Mouse (Mus musculus): ENCODE measurements at regions not wholly inside any gene's neighbourhood (a gene's known extent, or its start where the extent isn't known, plus 50 kb on each side); places are given as distances from the start of the nearest gene placed in this dataset.
A peak's percentile ranks its signal among the peaks of the same experiment; 100 is the strongest.

DNA sequence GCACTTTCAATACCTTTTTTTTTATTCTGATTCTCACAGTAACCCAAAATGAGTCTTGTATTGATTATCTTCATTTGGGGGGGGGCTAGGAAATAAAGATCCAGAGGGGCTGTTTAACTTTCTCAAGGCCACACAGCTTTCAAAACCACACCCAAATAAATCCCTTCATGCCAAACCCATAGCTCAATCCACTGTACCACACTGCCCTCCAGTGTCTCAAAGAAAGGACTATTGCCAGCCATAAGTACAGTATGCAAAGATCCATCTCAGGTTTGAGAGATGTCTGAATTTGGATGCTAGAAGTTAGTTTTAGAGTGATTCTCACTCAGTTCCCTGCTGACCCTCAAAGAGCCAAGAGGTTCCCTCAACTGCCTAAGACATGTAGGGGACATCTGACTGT, 120.1 kb upstream of the Gm26657 start:
- no peak for DNase-seq (ENCODE audit: low spot score in 2 of 2)

DNA sequence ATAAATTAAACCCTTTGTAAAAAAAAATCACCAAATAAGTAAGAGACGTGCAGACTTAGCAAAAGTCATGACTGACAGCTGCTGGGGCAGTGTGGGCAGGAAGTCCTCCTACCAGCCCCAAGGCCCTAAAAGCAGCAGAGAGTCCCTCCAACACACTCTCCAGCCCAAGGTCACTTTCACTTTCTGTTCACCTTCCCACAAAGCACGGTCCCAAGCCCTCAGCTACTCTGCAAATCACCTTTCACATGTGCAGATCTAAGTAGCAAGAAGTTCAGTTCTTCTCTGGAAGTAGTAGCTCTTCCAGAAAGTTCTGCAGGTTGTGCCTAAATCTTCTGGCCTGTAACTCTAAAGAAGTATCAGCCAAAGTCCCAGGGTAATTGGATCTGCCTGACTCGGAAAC, 120.8 kb upstream of the Gm26657 start:
- no peak for DNase-seq (ENCODE audit: low spot score in 2 of 2)

DNA sequence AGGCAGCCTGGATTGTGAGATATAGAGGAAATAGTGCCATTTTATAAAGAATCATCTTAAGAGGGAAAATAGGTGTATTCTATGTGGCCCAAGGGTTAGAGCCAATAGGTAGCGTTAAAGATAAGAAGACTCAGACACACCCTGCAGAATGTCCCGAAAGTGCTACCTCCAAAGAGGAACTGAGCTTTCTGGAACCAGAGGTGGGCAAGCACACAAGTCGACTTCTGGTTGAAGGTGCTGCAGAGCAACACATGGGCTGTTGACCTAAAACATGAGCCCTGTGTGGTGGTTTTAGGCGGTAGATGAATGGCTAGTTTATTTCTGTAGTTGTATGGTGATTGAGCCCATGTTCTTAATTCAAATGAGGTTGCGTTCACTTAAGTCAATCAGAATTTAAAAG, 121.4 kb upstream of the Gm26657 start:
- no peak for DNase-seq (ENCODE audit: low spot score in 2 of 2)

DNA sequence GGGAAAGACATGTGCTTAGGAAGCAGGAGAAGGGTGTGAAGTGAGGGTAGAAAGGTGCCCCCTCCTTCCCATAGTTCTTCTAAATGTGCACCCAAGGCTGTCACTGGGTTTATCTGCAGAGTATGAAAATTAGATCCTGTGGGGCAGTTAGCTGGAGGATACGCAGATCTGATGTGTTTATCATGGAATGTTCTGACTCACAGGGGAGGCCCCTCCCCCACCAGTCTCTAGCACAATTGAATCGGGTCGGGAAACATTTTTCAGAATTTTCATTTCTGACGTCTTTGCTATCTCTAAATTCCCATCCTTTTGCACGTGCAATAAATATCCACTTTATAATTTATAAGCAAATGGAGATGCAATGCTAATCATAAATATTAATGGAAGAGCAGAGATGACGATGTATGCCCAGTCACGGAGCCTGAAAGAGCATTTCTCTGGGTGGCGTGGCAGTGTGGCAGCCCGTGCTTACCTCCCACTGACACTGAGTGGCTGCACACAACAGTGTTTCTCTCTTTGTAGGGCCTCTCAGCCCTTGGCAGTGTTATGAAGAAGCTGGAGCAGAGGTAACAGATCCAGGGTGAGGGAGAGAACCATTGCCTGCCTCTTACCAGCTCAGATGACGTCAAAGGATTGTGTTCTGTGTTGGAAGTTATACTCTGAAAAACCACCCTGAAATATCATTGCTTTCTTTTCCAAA, 122.1 kb upstream of the Gm26657 start:
- no peak for DNase-seq (ENCODE audit: low spot score in 2 of 2)

DNA sequence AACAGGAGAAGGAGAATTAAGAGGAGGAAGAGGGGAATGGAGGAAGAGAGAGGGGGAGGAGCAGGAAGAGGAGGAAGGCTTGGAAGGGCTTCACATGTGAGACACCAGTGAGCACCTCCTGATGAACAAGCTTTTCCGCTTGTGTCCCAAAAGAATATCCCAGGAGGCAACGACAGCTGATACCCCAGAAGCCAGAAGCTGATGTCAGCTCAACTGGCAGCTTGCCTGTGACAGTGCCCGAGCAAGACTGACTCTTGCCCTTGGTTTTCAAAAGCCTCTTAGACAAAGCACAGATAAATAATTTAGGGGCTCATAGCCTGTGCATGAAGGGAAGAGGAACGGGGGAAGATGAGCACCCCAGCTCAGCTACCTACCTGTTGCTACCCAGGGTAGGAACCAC, 127.5 kb upstream of the Gm26657 start:
- DNase-seq (ENCODE audit: low spot score in 2 of 2), result peak in 1 of 2 experiments; percentile 23

DNA sequence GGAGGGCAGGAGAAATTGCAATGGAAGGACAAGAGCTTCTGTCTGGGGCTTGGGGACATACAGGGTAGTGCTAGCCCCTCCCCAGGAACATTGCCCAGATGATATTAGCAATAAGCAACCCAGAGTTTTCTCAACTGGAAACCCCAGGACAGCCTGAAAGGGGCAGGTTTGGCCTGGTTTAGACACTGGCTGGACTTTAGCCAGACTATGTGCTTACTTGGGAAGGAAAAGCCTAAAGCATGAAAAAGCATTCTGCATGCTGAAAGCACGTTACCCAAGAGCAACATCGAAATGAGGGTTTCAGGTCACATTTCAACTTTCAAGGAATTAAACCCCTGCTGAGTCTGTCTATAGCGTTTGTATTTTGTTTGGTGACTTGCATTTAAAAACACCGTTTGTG, 128.1 kb upstream of the Gm26657 start:
- no peak for DNase-seq (ENCODE audit: low spot score in 2 of 2)

DNA sequence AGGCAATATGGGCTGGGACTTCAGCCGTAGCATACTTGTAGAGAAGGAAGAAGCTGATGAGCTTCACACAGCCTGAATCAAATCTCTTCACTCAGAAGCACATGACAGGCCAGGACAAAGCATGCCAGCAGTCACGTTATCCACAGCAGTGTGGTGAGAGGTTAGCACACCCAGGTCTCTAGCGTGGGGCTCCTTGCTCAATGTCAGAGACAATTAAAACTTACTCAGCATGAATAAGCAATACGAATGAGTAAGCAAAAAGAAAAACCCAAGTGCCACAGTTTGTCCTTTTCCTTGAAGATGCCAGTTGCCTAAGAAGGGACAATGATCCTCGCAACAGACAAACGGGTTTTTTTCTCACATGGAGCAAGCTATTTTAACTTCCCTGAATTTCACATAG, 129.6 kb upstream of the Gm26657 start:
- DNase-seq (ENCODE audit: low spot score in 2 of 2), result no peak

DNA sequence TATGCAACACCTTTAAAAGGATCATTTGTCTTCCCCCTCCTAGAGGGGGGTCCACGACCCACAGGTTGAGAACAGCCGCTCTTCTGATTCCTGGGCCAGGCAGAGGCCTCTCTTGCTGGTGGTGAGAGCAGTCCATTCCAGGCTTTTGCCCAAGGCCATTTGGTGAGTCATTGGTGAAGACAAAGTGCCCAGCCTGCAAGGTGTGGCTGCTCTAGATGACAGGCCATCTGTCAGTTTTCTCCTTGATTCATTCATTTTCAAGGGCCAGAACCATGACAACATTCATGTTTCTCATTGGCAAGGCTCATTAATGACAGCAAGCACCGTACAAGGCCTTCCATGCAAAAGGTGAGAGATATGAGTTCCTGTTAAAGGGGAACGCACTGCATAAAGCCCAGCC, 131.2 kb upstream of the Gm26657 start:
- peak in 1 of 2 experiments; percentile 28 for DNase-seq (ENCODE audit: low spot score in 2 of 2)

DNA sequence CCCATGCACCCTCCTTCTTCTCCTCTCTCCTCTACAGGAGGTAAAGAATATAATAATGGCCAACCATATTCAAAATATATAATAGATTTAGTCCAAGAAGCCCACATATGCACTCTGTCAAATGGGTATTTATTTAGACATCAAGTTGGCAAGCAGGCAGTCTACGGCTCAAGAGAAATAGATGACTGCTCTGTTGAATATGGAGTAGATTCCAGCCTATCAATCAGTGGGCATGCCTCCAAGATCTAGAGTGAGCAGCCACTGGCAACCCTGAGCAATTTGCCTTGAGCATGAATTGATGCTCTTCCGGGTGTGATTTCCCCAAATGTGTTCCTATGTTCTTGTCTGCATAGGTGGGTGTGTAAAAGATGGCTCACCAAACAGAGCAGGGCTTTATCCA, 141.5 kb upstream of the Gm26657 start:
- no peak for DNase-seq (ENCODE audit: low spot score in 2 of 2)

DNA sequence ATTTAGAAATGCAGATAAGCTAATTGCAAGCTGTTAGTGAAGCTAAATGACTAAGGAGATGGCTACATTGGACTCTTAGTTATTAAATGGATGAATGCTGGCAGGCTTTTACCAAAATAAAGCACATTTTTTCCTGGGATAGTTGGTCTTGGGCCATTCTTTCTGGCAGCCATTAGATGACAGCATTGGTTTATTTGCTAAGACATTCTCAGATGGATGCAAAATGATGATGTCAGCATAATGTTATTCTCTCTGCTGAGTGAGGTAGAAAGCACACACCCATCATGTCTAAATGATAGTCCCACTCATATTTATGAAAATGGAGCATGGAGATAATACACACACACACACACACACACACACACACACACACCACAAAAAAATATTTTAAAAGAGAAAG, 141.9 kb upstream of the Gm26657 start:
- DNase-seq (ENCODE audit: low spot score in 2 of 2), result no peak

DNA sequence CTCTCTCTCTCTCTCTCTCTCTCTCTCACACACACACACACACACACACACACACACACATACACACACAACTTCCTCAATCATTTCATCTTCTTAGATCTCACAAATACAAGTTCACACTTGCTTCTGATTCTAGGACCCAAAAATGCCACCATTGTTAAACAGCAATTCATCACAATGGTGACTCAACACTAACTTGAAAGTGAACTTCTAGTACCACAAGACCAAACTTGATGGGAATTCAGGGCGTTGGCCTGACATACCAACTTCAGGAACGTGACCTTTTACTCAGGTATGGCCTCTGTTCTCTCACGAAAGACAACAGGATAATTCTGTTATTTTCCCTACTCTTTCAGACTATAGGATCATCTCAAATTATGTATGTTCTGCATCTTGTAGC, 157.5 kb upstream of the Gm26657 start:
- no peak for DNase-seq (ENCODE audit: low spot score in 2 of 2)

DNA sequence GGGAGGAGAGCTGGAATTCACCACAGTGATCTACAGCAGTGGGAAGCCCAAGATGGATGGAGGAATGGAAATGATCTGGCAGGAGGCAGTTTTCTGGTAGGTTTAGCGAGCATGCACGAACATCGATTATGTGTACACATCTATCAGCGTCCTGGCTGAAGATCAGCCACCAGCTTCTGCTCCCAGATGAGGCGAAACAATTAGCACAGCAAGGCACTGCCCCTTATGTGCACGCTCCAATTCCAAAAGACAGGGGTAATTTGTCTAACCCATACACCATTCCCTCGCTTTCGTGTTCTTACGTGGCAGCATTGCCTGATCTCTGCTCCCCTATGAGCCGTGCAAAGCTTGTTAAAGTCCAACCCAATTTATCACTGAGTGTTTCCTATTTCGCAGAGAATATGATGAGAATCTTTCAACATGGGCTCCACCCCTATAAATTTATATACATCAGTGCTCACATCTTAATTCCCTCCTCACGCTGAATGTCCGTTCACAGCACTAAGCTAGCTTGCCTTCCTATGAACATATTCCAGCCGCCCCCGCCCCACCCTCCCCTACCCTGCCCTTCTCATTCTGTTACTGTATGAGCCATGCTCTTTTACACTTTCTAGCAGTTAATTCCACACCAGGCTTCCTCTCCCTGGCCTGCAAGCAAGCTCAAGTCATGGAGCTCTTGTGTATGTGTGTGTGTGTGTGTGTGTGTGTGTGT, 162.9 kb upstream of the Gm26657 start:
- DNase-seq (ENCODE audit: low spot score in 2 of 2), result no peak

DNA sequence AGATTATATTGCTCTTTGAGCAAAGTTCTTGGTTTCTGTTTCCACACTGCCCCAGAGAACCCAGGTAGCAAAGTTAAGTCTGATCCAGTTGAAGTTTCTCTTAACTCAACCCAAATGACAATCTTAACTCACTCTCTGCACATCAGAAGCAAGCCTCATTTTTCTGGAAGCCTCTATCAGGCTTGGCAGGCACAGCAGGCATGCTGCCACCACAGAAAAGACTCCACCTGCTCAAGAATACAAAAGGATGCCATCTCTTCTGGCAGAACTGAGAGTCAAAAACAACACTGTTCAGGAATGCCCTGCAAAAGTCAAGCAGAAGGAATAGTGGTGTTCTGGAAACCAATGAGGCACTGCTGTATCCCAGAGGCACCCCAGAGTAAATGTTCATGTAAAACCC, 187.7 kb upstream of the Gm26657 start:
- DNase-seq (ENCODE audit: low spot score in 2 of 2), result no peak

DNA sequence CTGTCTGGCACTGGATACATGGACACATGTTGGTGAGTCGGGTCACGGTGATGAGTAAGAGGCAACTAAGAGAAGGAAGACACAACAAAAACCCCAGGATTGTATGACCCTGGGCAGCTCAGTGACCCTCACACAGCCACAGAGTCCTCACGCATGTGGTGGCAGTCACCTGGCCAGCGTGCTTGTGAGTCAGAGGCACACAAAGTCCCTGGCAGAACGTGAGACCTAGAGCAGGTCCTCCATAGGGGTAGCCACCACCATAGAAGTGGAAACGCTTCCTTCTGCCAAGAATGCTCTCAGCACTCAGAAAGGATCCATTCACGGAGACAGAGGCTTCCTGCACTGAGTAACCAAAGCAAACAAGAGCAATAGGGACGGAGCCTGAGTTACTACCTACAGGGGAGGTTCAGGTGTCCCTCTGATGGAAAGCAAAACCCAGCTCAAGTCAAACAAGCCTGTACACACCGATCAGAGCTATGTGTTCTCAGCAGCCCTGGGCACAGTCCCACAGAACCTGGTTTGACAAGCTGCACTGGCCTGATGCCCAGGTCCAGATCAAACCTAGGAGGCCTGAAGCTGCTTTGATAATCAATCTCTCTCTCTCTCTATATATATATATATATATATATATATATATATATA, 206.4 kb upstream of the Gm26657 start:
- peak; percentile 47 to 53 for DNase-seq (ENCODE audit: low spot score in 2 of 2)

DNA sequence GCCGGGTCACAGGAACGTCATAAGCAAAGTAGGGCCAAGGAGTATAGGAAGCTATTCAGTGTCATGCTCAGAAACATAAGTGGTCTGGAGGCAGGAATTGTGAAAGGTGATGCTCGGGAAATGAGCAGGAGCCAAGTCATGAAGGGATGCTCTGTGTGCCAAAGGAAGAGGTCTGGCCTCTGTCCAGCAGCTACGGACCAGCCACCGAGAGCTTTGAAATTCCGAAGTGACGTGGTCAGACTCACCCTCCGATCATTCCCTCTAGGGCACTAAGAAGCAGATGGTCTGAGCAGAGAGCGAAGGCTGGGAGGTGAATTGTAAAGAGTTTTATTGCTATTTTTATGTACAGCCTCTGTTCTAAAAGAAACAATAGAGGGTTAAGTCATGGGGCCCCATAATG, 206.9 kb upstream of the Gm26657 start:
- DNase-seq (ENCODE audit: low spot score in 2 of 2), result no peak

DNA sequence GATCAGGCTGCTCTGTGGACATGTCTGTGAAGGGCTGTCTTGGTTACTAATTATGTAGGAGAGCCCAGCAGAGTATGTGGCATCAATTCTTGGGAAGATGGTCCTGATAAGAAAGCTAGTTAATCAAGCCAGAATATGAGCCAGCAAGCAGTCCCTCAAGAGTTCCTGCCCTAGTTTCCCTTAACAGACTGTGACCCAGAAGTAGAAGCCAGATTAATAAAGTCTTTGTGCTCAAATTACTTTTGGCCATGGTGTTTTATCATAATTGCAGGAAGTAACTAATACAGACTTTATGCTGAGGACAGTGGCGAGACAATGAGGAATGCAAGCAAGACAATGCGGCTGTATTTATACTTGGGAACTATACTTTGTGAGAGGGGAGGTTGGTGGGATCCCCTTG, 211.3 kb upstream of the Gm26657 start:
- DNase-seq (ENCODE audit: low spot score in 2 of 2), result no peak

DNA sequence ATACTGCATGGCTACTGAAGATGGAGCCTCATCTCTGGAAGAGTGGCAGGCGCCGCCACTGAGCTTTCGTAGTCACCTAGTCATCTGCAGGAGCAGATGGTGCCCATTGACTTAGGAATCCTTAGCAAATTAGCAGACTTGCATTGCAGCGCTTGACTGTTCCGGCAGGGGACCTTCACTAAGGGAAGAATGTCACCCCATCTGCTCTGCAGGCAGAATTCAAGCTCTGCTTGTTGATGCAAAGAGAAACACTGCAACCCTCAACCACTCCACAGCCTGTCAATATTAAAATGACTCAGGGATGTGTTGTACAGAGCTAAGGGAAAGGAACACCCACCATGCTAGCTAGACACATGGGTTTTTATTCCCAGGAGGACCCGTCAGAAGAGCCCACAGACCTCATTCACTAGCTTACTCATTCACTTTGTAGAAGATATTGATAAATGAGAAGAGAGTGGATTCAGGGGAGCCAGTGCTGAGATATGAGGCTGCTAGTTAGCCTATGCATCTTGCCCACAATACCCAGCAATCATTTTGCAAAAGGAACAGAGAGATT, 215.4 kb upstream of the Gm26657 start:
- no peak for DNase-seq (ENCODE audit: low spot score in 2 of 2)

DNA sequence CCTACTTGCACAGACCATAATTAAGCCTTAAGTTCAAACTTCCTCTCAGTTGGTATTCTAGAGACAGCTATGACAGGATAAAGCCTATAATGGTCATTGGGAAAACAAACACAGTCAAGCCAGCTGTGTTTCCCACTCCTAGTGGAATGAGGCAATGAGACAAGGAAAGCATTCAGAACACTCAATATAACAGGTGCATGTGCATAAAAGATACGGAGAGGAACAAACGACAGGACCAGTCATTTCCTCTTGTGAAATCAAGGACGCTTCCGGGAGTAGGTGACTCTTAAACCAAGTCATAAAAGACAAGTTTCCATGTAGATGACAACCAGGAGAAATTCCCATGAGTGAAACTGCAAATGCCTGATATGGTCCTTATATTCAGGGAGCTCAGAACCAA, 232.1 kb upstream of the Gm26657 start:
- no peak for DNase-seq (ENCODE audit: low spot score in 2 of 2)

DNA sequence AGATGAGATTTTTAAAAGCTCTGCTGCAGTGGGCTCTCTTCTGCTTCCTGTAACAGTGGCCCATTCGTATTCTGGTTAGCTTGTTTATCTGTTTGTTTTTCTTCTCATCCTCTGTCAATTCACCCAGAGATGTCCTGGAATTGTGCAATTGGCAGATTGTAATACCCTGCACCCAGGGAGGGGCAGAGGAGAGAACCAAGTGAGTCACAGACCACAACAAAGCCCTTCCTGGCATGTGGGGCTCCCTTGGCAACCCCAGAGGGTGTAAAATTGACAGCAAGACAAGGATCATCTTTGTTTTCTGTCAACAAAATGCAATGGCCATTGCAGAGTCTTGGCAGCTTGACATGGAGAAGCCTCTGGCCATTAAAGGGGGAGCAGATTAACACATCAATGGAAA, 233.1 kb upstream of the Gm26657 start:
- no peak for DNase-seq (ENCODE audit: low spot score in 2 of 2)

DNA sequence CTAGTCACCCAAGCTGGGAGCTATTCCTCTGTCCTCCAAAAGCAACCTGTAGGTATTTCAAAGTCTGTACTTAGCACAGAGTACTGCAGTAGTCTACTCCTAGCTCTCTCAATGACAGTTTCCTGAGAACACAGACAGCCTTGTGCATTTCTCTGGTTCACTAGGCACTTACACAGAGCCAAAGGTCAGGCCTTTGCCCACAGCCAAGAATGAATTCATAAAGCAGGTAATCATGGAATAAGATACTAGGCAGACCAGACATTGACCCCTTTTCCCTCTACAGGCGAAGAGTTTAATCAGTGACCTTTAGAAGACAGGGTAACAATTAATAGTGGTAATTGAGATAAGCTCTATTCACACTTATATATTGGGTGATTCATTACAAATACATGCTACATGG, 233.8 kb upstream of the Gm26657 start:
- DNase-seq (ENCODE audit: low spot score in 2 of 2), result no peak

DNA sequence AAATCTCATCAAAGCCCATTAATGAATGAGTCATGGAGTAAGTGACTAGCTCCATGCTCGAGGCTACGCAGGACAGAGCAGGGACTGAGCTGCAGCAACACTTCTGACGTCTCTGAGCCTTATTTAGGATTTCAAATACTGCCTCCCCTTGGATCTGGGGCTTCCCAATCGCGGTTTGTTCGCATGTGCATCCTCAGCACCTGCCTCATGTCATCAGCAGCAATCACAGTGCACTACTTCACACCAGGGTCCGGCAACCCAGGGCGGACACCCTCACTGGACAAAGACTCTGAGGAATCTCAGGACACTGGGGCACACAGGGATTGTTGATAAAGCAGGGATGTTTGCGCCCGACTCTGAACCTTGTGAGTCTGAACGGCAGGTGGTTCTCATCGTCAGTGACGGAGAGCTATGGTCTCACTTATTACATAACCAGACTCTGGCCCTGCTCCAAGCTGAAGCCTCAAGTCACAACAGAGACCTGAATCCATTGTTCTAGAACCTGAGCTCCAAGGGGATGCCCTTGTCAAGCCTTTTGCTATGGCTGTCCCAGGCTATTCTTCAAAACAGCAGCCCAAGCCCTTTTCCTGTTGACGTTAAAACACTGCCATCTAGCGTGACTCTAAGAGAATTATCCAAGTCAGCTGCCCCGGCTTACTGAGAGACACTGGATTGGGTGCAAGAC, 247.2 kb upstream of the Gm26657 start:
- DNase-seq (ENCODE audit: low spot score in 2 of 2), result peak; percentile 41 to 52

DNA sequence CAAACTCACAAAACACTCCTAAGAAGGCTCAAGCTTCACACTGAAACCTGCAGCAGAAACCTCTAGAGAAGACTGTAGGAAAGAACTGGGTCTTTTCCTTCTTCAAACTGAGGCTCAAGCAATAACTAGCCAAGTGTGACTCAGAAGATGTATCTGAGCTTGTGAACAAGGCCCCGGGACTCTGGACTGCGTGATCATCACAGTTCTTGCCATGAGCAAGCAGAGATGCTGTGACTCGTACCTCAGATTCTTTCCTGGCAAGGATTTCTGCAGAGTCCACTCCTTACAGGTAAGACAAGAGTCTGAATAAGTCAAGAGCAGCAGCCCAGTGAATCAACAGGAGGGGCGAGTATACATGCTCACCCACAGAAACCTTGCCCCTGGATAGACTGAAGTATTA, 250.5 kb upstream of the Gm26657 start:
- DNase-seq (ENCODE audit: low spot score in 2 of 2), result no peak
